Mouse (Mus musculus) lung, postnatal 14 days (tissue): ENCODE measurements around the gene 4930404H24Rik.
A peak's percentile ranks its signal among the peaks of the same experiment; 100 is the strongest.

Experiments used
- DNase-seq: peaks from one replicate; pipeline ENCODE4 v3.0.0; 2021

The 4930404H24Rik gene

DNA sequence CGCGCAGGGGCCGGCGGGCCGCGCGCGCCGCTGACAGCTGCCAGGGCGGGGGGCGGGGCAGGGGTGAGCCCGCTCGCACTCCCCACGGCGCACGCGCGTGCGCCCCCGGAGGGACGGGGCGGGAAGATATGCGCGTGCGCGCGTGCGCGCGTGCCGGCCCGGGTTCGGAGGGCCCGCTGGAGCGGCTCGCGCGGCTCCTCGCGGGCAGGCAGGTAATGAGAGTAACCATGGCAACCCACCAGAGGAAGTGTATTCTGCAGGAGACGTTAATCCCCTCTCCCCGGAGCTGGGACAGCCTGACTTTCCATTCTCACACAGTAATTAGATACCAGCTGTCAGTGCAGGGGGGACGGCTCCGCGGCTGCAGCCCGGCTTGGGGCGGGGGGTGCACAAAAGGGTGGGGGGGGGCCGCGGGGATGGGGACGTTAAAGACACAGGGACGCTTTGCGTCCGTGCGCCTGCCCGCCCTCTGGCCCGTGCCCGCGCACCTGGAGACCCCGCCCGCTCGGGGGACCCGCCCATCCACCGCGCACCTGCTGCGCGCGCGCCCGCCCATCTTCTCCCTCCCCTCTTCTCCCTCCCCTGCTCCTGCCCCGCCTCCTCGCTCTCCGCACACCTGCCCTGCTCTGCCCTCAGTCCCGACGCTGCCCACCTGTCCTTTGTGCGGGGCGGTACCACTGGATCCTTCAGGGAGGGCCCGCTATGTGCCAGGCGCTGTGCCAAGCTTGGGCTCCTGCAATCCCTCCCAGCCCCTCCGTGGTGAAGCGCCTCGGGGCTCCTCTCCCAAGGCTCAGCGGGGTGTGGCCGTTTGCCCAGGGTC, at the start of gene 4930404H24Rik:
4930404H24Rik (plus strand) TSS at position 218 of the 820 bp plus-strand sequence.
- peak; percentile 58 for DNase-seq

DNA sequence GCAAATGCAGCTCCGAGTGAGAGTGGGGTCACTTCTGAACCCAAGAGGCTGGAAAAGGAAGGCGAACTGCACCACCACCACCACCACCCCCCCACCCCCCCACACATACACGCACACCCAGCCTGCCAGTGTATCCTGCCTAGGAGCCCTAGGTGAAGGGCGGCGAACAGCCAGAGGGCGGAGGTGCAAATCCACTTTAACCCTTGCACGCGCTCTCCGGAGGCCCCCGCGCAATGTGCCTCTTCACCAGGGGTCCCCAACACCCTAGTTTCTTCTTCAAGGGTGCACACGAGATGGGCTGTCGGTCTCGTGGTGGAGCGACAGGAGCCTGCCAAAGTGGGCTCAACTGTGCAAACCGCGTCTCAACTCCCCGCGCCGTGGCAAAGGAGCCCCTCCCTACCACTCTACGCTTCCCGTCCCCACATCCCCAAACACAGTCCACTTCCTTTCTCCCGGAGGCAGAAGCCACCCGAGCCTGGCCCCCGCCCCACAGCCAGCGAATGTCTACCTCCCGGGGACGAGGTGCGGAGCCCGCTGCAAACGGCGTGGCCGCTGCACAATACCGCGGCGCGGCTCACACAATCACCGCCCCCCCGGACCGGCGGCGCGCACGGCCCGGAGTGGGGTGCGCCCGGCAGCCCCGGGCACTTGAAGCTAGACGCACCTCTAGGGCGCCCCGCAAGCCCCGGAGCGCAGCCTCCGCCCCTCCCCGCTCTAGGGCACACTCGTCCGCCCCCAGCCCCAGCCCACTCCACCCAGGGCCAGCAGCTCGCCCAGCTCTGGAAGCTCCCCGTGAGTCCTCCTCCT, 49.0 kb upstream of the 4930404H24Rik start:
- DNase-seq, result peak; percentile 47

DNA sequence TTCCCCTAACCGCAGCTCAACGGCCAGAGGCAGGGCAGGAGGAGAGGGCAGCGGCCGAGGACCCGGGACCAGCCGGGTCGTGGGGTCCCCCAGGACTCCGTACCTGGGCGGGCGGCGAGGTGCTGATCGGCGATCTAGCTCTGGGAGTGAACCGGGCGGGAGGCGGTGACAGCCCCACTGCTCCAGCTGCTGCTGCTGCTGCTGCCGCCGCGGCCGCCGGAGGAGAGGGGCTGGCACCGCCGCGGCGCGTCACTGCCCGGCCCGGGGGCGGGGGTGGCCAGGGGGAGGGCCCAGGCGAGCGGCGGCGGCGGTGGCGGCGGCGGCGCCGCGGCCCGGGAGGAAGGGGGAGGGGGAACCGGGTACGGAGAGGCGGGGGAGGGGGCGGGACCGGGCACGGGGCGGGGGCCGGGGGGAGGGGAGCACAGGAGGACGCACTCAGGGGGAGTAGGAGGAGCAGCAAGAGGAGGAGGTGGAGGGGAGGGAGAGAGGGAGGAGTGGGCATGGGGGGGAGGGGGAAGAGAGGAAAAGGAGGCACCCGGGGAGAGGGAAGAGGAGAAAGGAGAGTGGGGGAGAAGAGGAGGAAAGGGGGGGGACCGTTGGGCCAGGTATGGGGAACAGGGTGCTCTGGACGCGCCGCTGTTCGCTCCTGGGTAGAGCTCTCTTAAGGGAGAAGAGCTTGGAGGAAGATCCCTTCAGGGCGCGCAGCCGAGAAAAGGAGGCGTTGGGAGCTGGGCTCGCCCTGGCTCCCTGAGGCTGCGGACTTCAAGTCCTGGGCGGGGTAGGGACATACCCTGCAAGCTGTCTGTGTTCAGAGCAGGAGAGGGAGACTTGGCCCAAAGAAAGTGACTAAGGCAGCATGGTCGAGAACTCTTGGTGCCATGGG, 48.1 kb upstream of the 4930404H24Rik start:
- DNase-seq, result peak; percentile 75

DNA sequence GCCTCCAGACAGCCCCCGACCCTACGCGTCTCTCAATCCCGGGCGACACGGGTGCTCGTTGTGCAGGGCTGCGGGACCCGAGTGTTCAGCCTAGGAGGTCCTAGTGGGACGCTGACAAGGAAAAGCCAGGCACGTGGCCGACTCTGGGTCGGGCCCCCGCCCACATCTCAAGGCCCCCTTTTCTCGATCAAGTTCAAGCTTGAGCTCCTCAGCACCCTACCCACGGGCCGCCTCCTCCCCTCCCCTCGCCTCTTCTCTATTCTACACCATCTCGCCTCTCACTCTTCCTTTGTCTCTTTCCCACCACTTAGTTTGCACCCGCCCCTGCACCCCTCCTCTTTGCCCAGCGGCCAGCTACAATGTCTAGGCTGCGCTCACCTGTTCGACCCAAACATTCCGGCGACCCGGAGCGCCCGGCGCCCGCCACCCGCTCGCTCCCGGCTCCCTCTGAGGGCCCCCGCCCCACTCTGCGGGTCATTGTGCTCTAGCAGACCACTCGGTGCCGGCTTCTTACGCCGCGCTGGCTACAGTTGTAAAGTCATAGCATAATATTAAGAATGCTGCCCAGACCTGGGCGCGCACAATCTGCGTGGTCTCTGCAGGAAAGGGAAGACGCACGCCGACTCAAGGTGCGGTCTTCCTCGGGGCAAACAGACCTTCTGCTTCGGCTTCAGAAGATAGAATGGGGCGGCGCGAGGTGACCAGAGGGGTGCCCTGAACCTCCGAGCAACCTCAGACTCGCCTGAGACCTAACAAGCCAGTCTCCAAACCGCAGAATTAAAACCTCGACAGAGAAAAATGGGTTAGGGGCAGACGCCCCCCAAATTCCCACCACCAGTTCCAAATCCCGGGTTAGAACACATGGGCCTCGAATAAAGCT, 47.2 kb upstream of the 4930404H24Rik start:
- no peak for DNase-seq

DNA sequence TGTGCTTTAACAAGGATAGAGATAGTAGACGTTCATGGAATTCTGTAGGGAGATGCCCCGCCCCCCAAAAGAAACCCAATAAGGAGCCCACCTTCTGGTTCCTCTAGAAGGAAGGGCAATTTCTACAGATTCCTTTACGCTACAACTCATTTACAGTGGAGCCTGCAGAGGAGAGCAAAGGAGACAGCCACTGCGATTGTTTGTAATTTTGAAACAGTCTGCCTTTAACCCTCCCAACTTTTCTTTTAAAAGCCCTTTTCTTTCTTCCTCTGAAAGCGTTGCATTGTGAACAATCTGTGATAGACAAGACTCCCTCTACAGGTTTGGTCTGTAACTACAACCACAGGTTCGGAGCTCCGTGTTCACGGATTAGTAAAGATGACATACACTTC, 46.6 kb upstream of the 4930404H24Rik start:
- DNase-seq, result peak; percentile 69

DNA sequence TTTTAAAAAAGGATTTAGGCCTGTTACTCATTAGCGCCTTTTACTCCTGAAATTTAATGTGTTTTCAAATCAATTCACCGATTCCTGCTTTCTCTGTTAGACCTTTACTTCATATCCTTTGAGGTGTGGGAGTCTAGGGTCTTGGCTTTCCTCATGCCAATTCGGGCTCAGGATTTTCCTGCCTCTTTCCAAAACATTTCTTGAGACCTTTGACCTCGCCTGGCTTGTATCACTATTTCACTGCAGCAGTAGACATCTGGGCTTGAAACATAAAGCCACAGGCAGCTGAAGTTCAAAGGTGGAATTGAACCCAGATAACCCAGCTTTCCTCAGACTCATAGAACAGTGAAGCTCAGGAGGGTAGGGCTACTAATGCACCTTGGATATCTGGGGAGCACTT, 46.1 kb upstream of the 4930404H24Rik start:
- DNase-seq, result no peak

DNA sequence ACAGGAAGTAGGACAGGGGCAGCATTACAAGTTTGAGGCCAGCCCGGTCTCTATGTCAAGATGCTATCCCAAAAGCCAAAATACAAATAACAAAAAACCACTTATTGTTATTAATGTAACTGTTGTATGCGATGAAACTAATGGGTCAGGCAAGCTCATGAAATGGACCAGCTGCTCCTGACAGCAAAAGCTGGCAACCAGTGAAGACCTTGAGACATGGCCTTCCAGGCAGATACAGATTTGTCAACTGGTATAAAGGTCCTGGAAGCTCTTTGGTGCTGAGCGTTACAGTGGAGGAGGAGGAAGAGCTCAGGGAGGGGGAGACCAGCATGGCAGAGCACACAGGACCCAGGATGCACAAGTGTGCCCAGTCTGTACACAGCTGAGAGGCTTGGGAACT, 44.9 kb upstream of the 4930404H24Rik start:
- DNase-seq, result no peak

DNA sequence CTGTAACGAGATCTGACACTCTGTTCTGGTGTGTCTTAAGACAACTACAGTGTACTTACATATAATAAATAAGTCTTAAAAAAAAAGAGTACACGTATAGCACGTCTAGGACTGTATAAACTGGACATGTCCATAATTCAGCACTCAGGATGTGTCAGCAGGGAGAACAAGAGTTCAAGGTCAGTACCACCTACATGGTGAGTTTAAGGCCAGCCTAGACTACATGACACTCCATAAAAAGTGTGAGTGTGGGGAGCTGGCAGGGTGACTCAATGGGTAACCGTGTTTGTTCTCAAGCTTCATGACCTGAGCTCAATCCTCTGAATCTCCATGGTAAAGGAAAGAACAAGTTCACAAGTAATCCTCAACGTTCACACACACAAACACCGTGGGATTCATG, 44.1 kb upstream of the 4930404H24Rik start:
- no peak for DNase-seq

DNA sequence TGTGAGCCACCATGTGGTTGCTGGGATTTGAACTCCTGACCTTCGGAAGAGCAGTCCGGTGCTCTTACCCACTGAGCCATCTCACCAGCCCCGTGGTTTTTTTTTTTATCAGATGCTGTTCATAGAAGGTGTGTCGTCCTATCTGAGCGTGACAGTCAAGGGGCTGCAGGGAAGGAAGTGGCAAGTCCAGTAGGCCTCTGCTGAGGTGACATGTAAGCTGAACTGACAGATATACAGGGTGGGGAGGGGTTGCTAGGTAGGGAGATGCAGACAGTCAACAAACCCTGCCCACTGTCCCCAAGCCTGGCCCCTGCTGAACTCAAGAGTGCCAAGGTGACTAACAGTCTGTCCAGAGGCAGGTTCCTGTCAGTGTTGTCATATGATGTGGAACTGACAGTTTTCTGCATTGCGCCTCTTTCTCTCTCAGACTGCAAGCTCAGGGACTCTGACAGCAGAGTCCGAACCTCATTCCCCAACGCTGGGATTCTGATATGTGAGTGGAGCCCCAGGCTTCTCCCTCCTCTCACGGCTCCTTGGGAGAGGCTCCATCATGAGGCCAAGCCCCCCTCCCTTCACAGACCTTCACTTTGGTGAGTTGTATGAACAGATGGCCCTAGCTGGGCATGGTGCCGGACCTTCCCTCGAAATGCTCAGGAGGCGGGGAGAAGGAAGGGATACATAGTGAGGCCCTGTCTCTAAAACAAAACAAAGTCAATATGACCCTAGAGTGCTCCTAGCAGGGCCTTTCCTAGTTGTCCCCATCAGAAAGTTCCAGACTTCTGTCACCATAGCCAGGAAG, 38.4 kb upstream of the 4930404H24Rik start:
- no peak for DNase-seq

DNA sequence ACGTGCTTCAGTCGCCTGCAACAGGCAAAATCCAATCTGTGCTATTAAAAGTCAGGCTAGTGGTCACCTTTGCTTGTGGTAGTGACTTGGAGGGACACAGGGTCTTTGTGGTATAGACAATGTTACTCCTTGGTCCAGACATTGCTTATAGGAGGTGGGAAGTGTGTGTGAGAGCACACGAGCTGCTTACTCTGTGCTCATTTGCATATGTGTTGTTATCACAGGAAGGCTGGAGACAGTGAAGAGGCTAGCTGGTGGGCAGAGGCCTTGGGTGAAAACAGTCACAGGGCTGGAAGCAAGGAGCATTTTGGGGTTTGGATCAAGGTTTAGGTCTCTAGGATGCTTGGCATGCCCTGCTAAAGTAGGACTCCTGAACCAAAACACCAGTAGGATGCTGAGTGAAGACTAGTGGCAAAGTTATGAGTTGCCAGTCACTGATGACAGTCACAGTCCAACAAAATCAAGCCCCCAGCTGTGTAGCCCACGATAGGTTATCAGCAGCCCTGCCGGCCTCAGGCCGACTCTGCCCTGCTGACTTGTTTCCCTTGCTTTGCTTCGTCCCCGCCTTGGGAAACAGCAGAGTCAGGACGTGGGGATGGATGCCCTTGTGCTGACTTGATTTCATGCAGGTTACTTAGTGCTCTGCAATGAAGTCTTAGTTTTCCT, 37.6 kb upstream of the 4930404H24Rik start:
- DNase-seq, result no peak

DNA sequence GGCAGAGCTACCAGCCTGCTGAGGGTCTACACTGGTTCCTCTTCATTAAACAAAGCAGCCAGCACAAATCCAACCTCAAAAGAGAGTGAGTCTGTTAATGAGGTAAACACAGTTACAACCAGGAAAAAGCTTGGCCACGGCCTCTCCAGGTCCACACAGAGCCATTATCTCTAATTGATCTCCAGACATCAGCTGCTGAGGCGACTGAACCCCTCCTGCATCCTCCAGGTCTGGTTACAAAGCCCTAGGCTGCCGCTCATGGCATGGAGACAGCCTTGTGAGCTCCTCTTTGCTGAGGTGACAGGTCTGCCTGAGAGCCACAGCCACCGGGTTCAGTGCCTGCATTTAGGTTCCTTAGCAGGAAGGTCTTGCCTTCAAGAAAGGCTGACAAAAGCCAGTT, 35.1 kb upstream of the 4930404H24Rik start:
- DNase-seq, result no peak

DNA sequence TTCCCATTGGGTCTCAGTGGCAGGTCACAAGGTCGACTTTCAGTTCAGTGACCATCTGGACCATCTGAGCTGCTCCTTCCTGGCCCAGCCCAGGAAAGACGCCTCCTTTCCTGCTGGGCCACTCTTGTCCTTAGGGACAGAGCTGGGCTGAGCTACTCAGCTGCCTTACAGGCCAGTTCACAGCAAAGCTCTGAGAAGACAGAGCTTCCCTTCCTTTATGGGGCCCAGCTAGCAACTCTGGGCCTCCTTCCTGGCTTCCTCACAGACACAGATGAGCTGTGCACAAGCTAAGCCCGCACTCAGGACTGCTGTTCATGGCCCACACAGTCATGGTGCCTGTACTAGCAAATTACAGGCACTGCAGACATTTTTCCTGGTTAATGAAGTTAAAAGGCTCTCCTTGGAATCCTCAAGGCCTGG, 34.6 kb upstream of the 4930404H24Rik start:
- DNase-seq, result no peak

DNA sequence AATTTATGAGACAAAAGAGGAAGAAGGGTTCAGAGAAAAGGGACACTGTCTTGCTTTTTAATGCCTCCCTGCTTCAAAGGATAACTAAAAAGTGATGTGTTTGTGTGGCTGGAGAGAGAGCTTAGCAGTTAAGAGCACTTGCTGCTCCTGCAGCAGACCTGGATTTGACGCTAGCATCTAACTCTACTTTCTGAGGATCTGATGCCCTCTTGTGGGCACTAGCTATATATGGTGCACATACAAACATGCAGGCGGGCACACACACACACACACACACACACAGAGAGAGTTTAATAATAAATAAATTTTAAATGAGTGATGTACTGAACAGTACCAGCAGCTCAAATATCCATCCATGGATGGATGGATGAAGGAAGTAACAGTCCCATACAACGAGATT, 29.3 kb upstream of the 4930404H24Rik start:
- DNase-seq, result no peak

DNA sequence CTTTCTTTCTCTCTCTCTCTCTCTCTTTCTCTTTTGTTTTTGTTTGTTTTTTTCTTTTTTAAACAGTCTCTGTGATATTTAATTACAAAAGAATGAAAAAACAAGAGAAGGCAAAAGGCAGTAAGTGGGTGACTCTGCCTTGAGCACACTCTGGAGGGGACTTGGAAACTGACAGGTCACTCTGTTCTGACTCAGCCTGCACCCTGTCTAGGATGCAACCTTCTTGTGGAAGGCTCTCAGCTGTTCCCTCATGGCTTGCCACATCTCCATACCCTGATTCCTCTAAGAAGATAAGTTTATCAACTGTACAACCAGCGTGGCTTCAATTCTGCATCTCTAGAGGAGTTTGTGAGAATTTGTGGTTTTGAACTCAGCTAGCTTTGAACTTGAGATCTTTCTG, 25.2 kb upstream of the 4930404H24Rik start:
- peak; percentile 49 for DNase-seq

DNA sequence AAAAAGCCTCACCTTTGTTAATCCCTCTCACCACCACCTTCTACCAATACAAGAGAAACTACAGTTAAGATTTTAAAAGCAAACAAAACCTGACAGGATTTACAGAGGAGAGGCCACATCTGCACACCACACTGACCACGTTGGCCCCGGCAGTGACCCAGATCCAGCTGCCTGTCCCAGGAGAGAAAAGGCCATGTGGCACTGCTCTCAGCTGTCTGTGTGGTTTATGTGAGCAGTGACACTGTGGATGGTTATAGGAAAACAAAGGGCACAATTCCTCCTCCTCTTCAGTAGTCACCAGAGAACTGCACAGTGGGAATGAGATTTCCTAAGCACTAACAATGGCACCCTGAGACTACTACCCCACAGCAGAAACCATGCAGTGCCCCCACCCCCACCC, 23.3 kb upstream of the 4930404H24Rik start:
- DNase-seq, result no peak

DNA sequence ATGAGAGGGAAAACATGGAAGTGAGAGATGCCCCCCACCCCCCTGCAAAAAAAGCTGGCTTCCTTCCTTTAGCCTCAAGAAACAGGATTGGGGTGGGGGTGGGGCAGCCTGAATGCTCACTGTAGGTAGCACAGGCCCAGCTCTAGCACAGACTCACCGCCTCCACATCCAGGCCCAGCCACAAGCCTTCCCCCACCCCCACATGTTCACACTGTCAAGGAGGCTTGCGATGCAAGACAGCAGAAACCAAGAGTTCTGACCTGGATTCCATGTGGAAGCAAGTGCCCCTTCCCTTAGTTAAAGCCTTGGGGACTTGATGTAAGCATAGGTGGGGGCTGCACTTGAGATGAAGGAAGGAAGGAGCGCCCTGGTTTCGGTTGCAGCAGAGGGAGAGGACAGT, 22.8 kb upstream of the 4930404H24Rik start:
- no peak for DNase-seq

DNA sequence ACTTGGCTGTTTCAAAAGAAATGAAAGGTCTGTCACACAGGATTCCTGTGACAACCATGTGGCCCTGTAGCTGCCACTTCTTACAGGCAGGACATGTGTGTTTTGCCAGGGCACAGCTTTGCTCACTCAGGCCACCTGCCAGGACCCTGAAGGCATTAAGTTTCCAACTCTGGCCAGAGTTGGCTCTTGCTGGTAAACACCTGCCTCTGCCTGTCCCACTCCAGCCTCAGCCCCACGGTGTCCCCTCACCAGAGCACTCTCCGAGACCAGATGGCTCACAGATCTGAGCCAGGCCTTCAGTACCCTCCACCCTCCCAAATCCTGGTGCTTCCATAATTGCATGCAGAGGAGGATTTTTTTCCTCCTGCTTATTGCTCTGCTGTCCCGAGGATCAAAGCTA, 21.6 kb upstream of the 4930404H24Rik start:
- DNase-seq, result no peak

DNA sequence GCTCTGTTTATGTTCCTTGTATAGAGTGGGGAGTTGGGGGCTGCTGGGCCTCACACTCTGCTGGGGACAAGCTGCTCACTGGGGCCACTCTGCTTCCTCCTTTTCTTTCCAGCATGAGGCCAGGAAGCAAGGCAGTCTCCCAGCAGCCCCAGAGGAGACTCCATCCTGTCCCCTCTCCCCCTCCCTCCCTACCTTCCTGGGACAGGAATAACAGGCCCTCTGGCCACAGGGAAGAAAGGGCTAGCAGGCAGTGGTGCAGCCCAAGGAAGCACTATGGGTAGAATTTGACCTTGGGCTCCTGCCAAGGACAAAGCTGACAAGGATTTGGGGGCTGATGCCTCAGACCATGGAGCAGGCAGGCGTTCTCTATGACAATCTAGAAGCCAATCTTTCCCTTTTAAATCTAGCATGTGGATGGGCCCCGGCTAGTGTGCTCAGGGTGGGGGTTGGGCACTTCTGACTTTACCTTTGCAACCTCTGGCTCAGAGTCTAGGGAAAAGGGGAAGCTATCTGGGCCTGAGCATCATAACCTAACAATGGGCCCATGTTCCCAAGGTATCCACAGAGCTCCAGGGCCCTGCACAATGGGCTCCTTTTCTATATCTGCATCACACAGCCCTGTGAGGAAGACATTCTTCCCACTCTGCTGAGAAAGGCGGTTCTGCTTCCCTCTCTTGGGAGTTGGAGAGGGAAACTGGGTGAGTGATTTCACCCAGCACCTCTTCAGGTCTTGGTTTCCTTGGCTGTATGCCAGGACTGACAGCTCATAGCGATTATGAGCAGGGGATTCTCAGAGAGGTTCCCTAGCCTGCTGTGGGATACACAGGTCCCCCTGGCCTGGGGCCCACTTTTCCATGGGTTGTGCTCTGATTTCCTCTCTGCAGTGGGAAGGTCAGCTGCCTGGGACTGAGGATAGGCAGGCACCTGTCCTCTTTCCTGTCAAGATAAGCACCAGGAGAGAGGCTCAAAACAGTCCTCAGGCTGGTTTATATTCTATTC, 17.2 kb upstream of the 4930404H24Rik start:
- peak; percentile 32 for DNase-seq

DNA sequence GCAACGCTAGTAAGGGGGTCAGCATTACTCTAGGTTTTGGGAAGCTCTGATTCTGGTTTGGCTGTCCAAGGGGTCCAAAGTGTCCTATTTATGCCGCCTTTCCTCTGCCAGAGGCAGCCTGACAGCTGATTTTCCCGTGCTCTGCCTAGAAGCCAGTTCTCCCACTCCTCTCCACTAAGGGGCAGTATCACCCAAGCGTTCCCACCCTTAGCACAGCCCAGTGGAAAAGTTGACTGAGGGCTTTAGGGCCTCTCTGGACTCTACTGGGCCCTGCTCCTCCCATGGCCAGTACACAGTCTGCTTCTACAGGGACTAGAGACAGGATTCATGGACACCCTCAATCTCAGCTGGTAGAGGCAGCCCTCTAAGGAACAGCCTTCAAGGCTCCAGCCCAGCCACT, 14.0 kb upstream of the 4930404H24Rik start:
- DNase-seq, result peak; percentile 80
